Mouse (Mus musculus) heart, embryonic 14.5 days (tissue): ENCODE data around the gene Fdxr. TPM values are rescaled to one million over a fixed set of nuclear protein-coding genes. Genes with fewer than 3 reads are reported as not detected.
A peak's percentile ranks its signal among the peaks of the same experiment; 100 is the strongest.

Experiments used
- ATAC-seq: fragments of 200-750 bp; cut with Nextera tagmentation; 2 replicates; pipeline ENCODE4 v1.8.0; 2017; ENCODE audit warnings: low read depth, moderate TSS enrichment; ENCODE audit not compliant: insufficient number of reproducible peaks, insufficient read depth, low FRiP score
- H3K27ac ChIP-seq, 2 experiments: fragments of 200-500 bp in 1 of 2; fragments of 300-500 bp in 1 of 2; sonication (generic) in 1 of 2; replicated peaks in 1 of 2; 2 replicates each; pipeline ENCODE4 v1.5.1; 2012 to 2014; ENCODE audit warnings: low read depth in 2 of 2, low read length in 2 of 2, control low read depth in 1 of 2, mild to moderate bottlenecking in 1 of 2, mixed read lengths in 1 of 2; ENCODE audit not compliant: control insufficient read depth in 1 of 2, insufficient read depth in 1 of 2
- H3K27me3 ChIP-seq: fragments of 300-500 bp; sonication (generic); 2 replicates; pipeline ENCODE4 v1.6.1; 2014; ENCODE audit warnings: mild to moderate bottlenecking, low read length, control low read depth; ENCODE audit not compliant: control insufficient read depth, insufficient read depth
- H3K36me3 ChIP-seq: fragments of 300-500 bp; sonication (generic); 2 replicates; pipeline ENCODE4 v1.6.1; 2014; ENCODE audit warnings: mild to moderate bottlenecking, control low read depth, low read length, mixed read lengths; ENCODE audit not compliant: control insufficient read depth, insufficient read depth
- H3K4me1 ChIP-seq, 2 experiments: fragments of 200-500 bp in 1 of 2; fragments of 300-500 bp in 1 of 2; sonication (generic) in 1 of 2; 2 replicates each; pipeline ENCODE4 v1.6.1; 2012 to 2014; ENCODE audit warnings: low read length in 2 of 2, control low read depth in 1 of 2, mixed read lengths in 1 of 2; ENCODE audit not compliant: control insufficient read depth in 2 of 2, insufficient read depth in 2 of 2
- H3K4me2 ChIP-seq: fragments of 300-500 bp; sonication (generic); 2 replicates; pipeline ENCODE4 v1.6.1; 2014; ENCODE audit warnings: mild to moderate bottlenecking, low read length
- H3K4me3 ChIP-seq, 2 experiments: fragments of 200-500 bp in 1 of 2; fragments of 300-500 bp in 1 of 2; sonication (generic) in 1 of 2; 2 replicates each; pipeline ENCODE4 v1.5.1; 2012 to 2014; ENCODE audit warnings: low read length in 2 of 2, mild to moderate bottlenecking in 2 of 2, control low read depth in 1 of 2, low read depth in 1 of 2, moderate library complexity in 1 of 2; ENCODE audit not compliant: control insufficient read depth in 1 of 2, insufficient read depth in 1 of 2
- H3K9ac ChIP-seq: fragments of 300-500 bp; sonication (generic); 2 replicates; pipeline ENCODE4 v1.6.1; 2014; ENCODE audit warnings: mild to moderate bottlenecking, low read length
- H3K9me3 ChIP-seq: fragments of 300-500 bp; sonication (generic); 2 replicates; pipeline ENCODE4 v1.6.1; 2016; ENCODE audit warnings: low read length, control low read depth; ENCODE audit not compliant: control insufficient read depth
- WGBS: fragments of 180-500 bp; shearing (Covaris S2); extraction: QIAGEN DNeasy Blood & Tissue Kit; methylation state at CpG from one replicate; pipeline ENCODE4 v1.1.7; 2014; 5-methylcytosine and 5-hydroxymethylcytosine counted together
- polyA plus RNA-seq: library from polyadenylated mRNA; unstranded; fragments of >200 nt; fragmentation: Nextera tagmentation; extraction: Ambion mirVana; gene quantifications from 2 replicates; pipeline ENCODE4 v1.2.1, GENCODE M21; 2014

Gene Fdxr
- polyA plus RNA-seq, 1 experiment from 2014 or later = 9.3 TPM

- Histone ChIP-seq H3K9me3 (no peaks in the 10 kb centered on the region), H3K36me3 (no peaks in the 10 kb centered on the region), H3K4me3 (peak overlapping the region; percentile 40 to 42), H3K27ac (no peak overlapping the region), H3K4me2 (peak overlapping the region; percentile 83), H3K9ac (peak overlapping the region; percentile 56), H3K27me3 (peaks cover 12% of the 10 kb centered on the region), H3K4me1 (peaks cover 11 to 12% of the 10 kb centered on the region in 2 experiments; a peak in 3 of 4 replicates)
- WGBS = 55% methylated on average over 21 of the region's 21 CpGs
- no peak for ATAC-seq
These were observed 19.8 kb upstream of the Fdxr start for GRCm38 (mm10) chr11:115296471-115297210.

- H3K4me1 ChIP-seq = peaks cover 11 to 14% of the 10 kb centered on the region in 2 experiments; a peak in 3 of 4 replicates
- ATAC-seq = no peak
- WGBS = 81% methylated on average over 11 of the region's 11 CpGs
- no peak overlapping the region for H3K4me3 ChIP-seq
- H3K9ac ChIP-seq = no peak overlapping the region
- H3K27me3 ChIP-seq = peaks cover 12% of the 10 kb centered on the region
- H3K36me3 ChIP-seq = no peaks in the 10 kb centered on the region
- no peak overlapping the region for H3K4me2 ChIP-seq
- no peak overlapping the region for H3K27ac ChIP-seq
- no peaks in the 10 kb centered on the region for H3K9me3 ChIP-seq
These were observed 19.1 kb upstream of the Fdxr start for GRCm38 (mm10) chr11:115295939-115296338.

- Histone ChIP-seq H3K9me3 (no peaks in the 10 kb centered on the region), H3K27me3 (peaks cover 4% of the 10 kb centered on the region; the same call in 1 of the 2 replicates), H3K4me2 (no peak overlapping the region), H3K36me3 (no peaks in the 10 kb centered on the region), H3K9ac (no peak overlapping the region; the same call in 1 of the 2 replicates), H3K27ac (peak overlapping the region in 1 of 2 experiments; percentile 19; a peak in 1 of 4 replicates), H3K4me3 (no peak overlapping the region), H3K4me1 (peaks cover 17 to 18% of the 10 kb centered on the region in 2 experiments)
- no peak for ATAC-seq
- WGBS = 49% methylated on average over 14 of the region's 14 CpGs
These were observed 16.0 kb upstream of the Fdxr start for GRCm38 (mm10) chr11:115292631-115293375.

GRCm38 (mm10) chr11:115291503-115291902 is 14.7 kb upstream of the Fdxr start:
- Histone ChIP-seq H3K4me2 (no peak overlapping the region), H3K27ac (no peak overlapping the region), H3K4me1 (peaks cover 15% of the 10 kb centered on the region in 2 experiments), H3K9me3 (no peaks in the 10 kb centered on the region), H3K9ac (no peak overlapping the region), H3K36me3 (no peaks in the 10 kb centered on the region), H3K4me3 (no peak overlapping the region), H3K27me3 (no peaks in the 10 kb centered on the region; the same call in 1 of the 2 replicates)
- ATAC-seq = no peak
- WGBS = 78% methylated on average over 10 of the region's 10 CpGs

GRCm38 (mm10) chr11:115290919-115291318 is 14.1 kb upstream of the Fdxr start:
- Histone ChIP-seq H3K9me3 (no peaks in the 10 kb centered on the region), H3K9ac (no peak overlapping the region), H3K27me3 (no peaks in the 10 kb centered on the region; the same call in 1 of the 2 replicates), H3K4me1 (peaks cover 15% of the 10 kb centered on the region in 2 experiments), H3K4me3 (no peak overlapping the region), H3K27ac (peak overlapping the region; percentile 36 to 57; a peak in 3 of 4 replicates), H3K36me3 (no peaks in the 10 kb centered on the region), H3K4me2 (no peak overlapping the region)
- WGBS = 51% methylated on average over 6 of the region's 6 CpGs
- no peak for ATAC-seq

- WGBS = 91% methylated on average over 1 of the region's 1 CpGs
- ATAC-seq = no peak
- Histone ChIP-seq H3K36me3 (no peaks in the 10 kb centered on the region), H3K4me2 (no peak overlapping the region), H3K27me3 (no peaks in the 10 kb centered on the region), H3K4me1 (peaks cover 15% of the 10 kb centered on the region in 2 experiments), H3K9me3 (no peaks in the 10 kb centered on the region), H3K4me3 (no peak overlapping the region), H3K9ac (no peak overlapping the region), H3K27ac (peak overlapping the region; percentile 36 to 57; a peak in 3 of 4 replicates)
These were observed 13.5 kb upstream of the Fdxr start for GRCm38 (mm10) chr11:115290314-115290713.

GRCm38 (mm10) chr11:115289885-115290284 is 13.0 kb upstream of the Fdxr start:
- ATAC-seq = no peak

More at GRCm38 (mm10) chr11:115289885-115290284, 13.0 kb upstream of the Fdxr start:
- WGBS = 65% methylated on average over 8 of the region's 8 CpGs
- no peak overlapping the region for H3K27ac ChIP-seq
- H3K4me3 ChIP-seq = no peak overlapping the region
- H3K9me3 ChIP-seq = no peaks in the 10 kb centered on the region
- no peak overlapping the region for H3K4me2 ChIP-seq
- H3K9ac ChIP-seq = no peak overlapping the region
- peaks cover 15% of the 10 kb centered on the region in 2 experiments for H3K4me1 ChIP-seq
- H3K27me3 ChIP-seq = no peaks in the 10 kb centered on the region
- H3K36me3 ChIP-seq = no peaks in the 10 kb centered on the region
